Mouse (Mus musculus) natural killer cell, adult 2 months (primary cell): ENCODE measurements around the gene Myoz1.
"Not testable (repeated sequence)": the region's sequence is repeated elsewhere in the genome, so short reads cannot be mapped to it uniquely, and the experiment has no call there.

Experiments used
- DNase-seq, 2 experiments: peaks; one replicate each; pipeline ENCODE4 v3.0.0; 2022; ENCODE audit warnings: low spot score in 2 of 2

Myoz1 gene

DNA sequence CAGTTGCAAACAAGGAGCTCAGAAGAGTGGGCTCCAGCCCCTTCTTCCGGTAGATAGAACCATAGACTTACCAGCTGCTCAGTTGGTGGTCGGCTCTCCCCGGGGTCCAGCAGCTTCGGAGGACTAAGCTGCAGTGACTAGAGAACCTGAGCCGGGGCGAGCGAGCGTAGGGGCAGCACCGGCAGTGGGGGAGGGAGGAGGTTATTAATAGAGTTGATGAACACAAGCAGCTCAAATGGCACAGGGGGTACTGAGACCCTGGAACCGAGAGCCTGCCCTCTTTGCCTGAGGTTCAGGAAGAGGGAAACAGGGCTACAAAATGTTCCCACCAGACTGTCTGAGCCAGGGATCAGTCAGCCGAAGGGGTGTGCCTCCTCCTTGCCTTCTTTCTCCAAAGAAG, at the start of gene Myoz1:
Myoz1 (minus strand) TSS at position 180 of the 400 bp plus-strand sequence.
- no peak for DNase-seq

DNA sequence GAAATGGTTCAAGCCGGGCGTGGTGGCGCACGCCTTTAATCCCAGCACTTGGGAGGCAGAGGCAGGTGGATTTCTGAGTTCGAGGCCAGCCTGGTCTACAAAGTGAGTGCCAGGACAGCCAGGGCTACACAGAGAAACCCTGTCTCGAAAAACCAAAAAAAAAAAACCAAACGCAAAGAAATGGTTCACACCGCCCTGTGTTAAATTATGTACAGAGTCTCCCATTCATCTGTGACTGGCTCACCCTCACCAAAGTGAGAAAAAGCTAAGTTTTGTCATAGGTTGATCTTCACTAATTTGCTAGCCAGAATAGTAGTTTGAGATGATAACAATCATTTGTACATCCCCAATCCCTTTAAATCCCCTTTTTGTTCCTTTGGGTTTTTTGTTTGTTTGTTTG, 47.1 kb upstream of the Myoz1 start:
- DNase-seq: not testable (repeated sequence)

DNA sequence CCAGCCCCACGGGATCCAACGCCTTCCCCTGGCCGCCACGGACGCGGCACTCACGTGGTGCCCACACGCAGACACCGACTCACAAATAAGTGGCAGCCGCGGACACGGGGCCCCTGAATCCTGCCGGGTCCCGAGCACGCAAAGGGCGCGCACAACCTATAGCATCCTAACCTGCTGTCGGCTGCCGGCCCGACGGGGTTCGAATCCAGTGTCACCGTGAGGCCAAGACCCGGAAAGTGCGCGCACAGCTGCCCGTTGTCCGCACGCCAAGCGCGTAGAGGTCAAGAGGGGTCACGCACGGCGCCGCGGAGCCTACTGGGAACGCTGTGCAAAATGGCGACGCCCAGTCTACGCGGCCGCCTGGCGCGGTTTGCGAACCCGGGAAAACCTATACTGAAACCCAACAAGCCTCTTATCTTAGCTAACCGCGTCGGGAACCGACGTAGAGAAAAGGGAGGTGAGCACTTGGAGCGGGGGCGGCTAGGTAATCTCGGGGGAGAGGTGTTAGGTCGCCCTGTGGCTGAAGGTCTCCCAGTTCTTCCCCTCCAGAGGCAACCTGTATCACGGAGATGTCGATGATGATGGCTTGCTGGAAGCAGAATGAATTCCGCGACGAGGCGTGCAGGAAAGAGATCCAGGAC, 46.5 kb upstream of the Myoz1 start, which contains the start of gene Chchd1:
Chchd1 (plus strand) TSS at position 266 of the 641 bp plus-strand sequence.
- peak; percentile 70 to 80 for DNase-seq

DNA sequence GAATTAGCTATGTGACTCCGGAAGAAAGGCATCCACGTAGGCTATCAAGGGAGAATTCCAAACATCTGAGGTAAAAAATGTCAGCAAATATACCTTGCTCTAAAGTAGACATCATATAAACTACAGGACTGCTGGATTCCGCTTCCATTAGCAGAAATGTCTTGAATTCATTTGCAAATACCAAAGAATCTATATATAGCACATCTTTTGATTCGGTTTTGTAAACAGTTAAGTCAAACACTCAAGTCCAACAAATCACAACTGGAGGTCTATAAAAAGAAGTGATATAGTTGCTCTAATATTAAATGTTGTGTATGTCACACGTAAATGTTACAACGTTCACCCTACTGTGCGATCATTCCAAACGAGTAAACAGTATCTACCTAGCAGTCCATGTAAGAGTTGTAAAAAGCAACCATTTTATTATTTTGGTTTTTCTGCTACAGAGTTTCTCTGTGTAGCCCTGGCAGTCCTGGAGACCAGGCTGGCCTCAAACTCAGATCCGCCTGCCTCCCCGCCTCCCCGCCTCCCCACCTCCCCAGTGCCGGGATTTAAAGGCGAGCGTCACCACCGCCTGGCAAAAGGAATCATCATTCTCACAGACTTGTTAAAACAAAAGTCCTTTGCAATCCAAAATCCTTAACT, 45.9 kb upstream of the Myoz1 start:
- no peak for DNase-seq

DNA sequence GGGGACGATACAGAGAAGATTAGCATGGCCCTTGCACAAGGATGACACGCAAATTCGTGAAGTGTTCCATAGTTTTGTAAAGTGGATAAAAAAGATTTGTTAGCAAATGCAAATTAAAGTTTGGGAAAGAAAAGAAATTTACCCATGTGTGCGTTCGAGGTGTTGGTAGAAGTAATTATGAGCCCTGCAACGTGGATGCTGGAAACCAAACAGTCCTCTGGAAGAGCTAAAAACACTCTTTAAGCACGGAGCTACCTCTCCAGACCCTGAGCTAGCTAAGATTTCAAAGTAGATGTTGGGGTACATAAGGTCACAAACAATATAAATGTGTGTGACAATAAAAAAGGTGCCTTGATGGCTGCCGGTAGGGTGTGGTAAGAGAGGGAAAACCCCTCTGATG, 45.2 kb upstream of the Myoz1 start:
- no peak for DNase-seq

DNA sequence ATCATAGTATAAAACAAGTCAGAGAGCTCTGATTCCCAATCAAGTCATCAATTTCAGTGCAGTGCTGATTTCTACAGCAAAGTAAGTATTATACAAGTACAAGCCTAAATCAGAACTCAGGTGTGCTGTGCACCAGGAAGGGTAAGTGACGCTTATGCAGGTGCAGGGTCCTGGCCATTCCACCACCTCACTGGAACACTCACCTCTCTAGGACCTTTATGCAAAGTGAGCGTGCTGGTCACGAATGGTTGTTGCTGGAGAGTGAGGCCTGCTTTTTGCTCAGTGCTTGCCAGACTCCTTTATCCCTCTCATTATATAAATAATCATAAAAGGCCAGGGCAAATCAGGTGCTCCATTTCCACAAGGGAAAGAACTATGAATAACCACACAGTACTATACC, 44.0 kb upstream of the Myoz1 start:
- DNase-seq: no peak

DNA sequence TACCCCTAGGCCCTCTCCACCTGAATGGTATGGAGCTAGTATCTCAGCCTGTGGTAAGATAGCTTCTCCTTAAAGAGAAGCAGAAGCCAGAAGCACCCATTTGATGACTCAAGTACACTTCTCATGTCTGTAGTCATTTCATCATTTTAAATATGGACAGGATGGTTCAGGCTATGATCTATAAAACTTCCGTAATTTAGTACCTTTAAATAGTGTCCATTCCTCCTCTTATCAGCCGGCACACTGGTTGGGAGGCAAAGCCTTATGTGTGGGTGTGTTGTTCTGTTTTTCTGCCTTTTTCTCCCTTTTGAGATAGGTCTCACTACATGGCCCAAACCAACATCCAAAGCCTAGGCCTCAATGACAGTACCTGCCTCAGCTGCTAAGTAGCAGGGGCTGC, 42.2 kb upstream of the Myoz1 start:
- DNase-seq: no peak

DNA sequence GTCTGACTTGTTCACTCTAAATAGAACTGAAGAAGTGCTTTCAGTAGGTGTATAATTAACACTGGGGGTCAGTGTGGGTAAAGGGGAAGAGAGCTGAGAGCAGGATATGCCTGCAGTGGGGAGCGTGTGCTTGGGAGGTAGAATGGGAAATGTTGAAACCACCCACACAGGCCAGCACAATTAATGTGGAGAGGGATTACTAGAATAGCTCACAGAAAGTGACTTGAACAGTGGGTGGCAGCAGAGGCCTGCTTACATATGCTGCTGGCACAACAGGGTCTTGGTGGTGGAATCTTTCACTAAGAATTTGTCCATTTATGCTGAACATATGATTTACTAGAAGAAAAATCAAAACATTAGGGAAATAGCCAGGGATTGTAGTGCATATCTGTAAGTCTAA, 40.6 kb upstream of the Myoz1 start:
- DNase-seq: peak in 1 of 2 experiments; percentile 42

DNA sequence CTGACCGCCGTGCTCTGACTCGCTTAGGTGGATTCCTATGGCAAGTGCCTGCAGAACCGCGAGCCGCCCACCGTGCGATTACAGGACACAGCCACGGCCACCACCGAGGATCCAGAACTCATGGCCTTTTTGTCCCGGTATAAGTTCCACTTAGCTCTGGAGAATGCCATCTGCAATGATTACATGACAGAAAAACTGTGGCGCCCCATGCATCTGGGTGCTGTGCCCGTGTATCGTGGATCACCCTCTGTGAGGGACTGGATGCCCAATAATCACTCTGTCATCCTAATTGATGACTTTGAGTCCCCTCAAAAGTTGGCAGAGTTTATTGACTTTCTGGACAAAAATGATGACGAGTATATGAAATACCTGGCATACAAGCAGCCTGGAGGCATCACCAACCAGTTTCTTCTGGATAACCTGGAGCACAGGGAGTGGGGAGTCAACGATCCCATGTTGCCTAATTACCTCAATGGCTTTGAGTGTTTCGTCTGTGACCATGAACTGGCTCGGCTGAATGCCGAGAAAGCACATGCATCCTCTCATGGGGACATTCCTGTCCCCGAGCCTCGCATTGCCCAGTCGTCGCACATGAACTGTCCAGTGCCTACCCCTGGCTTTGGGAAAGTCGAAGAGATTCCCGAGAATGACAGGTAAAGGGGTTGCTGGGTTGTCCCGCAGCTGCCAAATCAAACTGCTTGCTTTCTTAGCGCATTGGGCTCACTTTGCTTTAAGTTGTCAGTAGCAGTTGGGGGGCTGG, 39.6 kb upstream of the Myoz1 start:
- no peak for DNase-seq

DNA sequence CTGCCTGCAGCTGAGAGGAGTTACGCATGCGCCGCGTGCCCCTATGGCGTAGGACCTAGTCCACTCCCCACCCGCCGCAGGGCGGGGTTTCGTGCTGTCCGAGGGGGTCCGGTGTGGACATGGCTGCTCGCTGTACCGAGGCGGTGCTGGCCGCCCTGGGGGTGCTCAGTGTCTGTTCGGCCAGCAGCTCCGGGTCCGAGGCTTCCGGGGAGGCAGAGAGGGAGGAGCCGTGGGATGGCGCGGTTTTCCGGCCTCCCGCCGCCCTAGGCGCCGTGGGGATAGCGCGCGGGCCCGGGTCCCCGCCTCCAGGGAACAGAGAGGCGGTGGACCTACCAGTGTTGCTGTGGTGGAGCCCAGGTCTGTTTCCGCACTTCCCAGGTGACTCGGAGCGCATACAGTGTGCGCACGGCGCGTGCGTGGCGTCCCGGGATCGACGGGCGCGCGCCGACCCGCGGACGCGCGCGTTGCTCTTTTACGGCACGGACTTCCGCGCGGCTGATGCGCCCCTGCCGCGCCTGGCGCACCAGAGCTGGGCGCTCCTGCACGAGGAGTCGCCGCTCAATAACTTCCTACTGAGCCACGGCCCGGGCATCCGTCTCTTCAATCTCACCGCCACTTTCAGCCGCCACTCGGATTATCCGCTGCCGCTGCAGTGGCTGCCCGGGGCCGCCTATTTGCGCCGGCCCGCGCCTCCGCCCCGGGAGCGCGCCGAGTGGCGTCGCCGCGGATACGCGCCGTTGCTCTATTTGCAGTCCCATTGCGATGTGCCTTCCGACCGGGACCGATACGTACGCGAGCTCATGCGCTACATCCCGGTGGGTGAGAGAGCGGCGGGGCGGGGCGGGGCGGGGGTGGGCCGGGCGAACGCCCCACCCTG, 38.8 kb upstream of the Myoz1 start, which contains the start of gene Fut11:
Fut11 (plus strand) TSS at position 85 of the 877 bp plus-strand sequence.
- DNase-seq: peak; percentile 78 to 80

DNA sequence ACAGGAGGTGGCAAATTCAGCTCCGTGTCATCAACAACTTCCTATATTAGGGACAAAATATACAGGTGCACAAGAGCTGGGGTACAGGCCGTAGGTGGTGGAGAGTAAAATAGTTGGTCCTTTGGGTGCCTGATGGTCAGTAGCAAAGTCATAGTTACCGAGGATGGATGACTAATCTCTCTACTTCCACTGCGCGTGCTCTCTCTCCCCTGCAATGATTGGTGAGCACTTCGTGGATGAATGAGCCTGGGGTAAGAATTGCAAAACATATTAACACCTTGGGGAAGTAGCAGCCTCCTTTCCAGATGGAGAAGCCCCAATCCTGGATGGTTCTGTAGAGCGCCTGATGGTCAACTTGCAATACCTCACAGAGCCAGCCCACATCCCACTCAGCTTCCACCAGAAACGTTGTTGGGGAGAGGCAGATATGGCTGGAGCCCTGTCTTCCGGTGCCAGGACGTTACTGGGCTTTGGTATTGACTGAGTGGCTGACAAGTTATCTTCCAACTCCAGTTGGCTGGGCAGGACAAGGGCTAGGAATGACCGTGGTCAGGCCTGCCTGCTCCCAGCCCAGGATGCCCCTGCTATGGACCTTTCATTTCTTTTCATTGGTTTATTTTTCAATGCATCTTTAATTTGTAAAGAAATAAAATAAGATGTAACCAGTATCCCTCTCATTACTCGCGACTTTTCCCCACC, 38.0 kb upstream of the Myoz1 start:
- no peak for DNase-seq

DNA sequence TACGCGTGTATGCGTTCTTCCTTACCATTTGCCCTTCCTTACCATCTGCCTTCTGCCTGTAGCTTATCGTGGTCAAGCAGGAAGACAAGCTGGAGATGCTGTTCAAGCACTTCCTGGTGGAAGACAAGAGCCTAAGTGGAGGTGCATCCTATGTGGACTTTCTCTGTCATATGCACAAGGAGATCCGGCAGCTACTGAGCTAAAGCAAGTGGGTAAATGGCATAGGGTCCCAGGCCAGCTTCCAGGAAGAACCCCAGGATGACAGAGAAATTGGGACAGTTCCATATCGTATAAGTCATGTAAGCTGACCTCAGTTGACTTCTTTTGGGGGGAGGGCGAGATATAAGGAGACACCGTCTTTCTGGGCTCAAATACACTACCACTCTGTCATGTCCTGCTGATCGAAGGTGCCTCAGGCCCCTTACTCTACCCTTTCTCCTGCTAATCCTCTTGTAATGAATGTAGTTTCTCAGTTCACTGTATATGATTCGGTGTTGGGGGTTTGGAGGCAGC, 37.3 kb upstream of the Myoz1 start:
- DNase-seq: no peak

DNA sequence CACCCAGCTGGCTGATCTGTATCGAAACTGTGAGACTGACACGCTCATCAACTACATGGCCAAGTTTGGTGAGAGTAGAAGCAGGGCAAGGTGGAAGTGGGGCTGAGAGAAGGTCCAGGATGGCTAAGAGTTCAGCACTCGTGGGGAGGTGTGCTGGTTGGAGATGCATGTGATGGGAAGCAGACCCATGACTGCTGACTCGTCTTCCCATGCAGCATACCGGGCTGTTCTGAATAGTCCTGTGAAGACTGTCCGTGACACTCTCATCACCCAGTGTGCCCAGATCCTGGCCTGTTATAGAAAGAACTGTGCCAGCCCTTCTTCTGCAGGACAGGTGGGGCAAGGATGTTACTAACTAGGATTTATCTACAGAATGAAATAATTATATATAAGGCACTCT, 35.4 kb upstream of the Myoz1 start:
- DNase-seq: no peak

DNA sequence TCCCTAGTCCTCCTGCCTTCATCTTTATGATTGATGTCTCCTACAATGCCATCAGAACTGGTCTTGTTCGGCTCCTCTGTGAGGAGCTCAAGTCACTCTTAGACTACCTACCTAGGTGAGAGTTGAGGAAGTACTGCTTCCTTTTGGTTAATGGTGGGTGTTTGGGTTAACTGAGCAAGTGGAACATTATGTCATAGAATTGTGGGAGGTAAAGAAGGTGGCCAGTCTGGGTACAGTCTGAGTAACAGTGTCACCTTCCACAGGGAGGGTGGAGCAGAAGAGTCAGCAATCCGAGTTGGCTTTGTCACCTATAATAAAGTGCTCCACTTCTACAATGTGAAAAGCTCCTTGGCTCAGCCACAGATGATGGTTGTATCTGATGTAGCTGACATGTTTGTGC, 32.7 kb upstream of the Myoz1 start:
- no peak for DNase-seq

DNA sequence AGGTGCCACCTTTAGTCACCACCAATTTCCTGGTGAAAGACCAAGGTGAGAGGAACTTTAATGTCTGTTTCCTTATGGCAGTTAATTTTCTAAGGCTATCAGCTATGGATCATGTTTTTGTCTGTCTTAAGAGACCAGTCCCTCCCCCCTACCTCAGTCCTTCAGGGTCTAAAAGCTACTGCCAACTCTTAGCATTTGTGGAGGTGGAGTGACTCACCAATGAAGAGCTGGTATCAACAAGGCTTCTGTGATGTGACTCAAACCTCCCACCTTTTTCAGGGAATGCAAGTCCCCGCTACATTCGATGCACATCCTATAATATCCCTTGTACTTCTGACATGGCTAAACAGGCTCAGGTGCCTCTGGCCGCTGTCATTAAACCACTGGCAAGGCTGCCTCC, 30.2 kb upstream of the Myoz1 start:
- no peak for DNase-seq

DNA sequence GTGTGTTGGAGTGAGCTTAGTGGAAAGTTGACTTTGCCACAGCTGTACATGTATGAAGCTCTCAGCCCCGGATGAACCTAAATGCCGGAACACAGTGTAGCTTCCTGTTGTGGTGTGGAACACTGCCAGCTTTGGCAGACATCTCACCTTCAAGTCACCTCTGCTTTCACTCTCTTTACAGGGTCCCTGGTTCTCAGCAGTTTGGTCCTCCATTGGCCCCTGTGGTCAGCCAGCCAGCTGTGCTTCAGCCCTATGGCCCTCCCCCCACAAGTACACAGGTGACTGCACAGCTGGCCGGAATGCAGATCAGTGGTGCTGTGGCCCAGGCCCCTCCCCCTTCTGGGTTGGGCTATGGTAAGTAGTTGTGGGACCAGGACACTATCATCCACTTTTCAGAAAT, 26.2 kb upstream of the Myoz1 start:
- peak; percentile 75 to 76 for DNase-seq

DNA sequence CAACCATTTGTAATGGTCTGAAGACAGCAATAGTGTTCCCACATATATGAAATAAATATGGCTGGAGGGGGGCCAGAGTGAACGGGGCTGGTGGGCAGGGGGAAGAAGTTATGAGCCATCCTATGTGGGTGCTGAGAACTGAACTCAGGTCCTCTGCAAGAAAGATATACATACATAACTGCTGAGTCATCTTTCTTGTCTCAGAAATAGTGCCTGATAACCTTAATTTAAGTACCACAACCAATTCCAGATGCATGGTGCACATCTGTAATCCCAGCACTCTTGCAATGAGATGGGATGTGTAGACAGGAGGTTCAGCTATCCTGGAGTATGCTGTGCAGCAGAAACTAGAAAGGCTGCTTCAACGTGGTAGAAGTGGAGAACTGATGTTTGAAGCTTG, 25.4 kb upstream of the Myoz1 start:
- DNase-seq: no peak

DNA sequence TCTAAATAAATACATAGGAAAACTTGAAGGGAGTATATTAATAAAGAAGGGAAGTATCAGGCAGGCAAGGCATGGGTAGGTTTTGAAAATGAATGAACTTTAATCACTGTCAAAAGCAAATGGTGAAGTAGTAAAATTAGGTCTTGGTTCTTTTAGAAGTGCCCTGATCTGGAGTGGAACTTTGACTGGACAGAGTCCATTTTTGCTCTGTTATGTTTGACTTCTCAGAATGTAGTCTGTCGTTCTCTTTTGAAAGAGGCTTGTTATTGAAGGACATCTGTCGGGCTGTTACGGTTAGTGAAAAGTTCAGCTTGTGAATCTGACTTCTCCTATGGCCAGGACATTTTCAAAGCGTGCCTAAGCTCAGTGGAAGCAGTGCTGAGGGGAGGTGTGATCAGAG, 21.6 kb upstream of the Myoz1 start:
- DNase-seq: no peak

DNA sequence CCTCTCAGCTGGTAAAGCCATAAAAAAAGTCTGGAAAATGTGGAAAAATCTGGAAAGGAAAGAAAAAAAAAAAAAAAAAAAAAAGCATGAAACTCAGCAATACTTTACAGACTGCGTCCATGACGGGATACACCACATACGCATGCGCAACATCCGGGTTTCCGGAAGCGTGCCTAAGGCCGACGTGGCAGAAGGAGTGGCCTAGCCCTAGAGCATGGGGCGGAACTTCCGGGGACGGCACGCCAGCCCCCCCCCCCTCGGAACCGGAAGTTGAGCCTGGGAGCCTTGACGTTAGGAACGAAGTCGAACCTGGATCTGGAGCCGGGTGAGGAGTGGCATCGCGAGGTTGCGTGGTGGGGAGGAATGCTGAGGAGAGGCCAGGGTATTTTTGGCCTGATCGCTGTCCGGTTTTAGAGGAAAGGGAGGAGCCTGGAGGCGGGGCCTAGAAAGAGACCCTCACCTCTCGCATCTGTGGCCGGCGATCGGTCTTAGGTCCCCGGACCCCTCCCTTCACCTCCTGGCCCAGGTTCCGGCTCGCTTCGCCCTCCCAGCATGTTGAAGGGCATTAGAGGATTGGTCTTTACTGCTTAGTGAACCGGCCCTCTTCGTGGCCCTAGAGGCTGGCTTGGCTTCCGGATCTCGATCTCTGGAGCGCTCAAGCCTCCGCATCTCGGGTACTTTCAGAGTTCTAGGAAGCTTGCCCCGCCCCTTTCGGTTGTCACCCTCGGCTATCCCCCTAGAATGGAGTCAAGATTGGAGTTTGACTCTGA, 17.9 kb upstream of the Myoz1 start, which contains the start of gene Sec24c:
Sec24c (plus strand) TSS at position 245 of the 770 bp plus-strand sequence.
- peak; percentile 95 to 96 for DNase-seq

DNA sequence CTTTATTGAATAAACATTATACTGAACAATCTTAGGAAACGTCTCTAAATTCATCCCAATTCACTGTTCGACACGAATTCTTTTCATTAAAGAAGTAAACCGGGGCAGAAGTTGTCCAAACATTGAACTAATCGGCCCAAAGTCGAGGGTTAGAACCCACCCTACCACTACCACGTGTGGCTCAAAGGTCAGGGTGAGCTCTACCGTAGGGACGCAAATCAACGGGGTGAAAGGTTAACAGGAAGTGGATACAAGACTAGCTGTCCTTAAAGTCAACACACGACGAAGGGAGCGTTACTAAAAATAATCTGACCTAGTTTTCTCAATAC, 17.4 kb upstream of the Myoz1 start:
- no peak for DNase-seq
